Mouse (Mus musculus) liver, adult 2 months (tissue): ENCODE measurements around the gene Pah.

ENCODE experiments used
- CTCF ChIP-seq: fragments of 200-500 bp; IDR thresholded peaks from 2 replicates; pipeline ENCODE4 v1.5.1; 2011; ENCODE audit warnings: low read depth, low read length, control low read depth
- POLR2A ChIP-seq: fragments of 200-500 bp; IDR thresholded peaks from 2 replicates; pipeline ENCODE4 v1.6.1; 2011; ENCODE audit warnings: low read length, control low read depth; ENCODE audit not compliant: insufficient read depth; ENCODE audit errors: extremely low read depth

- no peak for TF ChIP-seq CTCF
- TF ChIP-seq POLR2A, result no peak
Observed at GRCm38 (mm10) chr10:87485721-87486620, 35.6 kb upstream of the Pah start.
